Mouse (Mus musculus) kidney, adult 18-20 months (tissue): ENCODE data around the gene Hist1h3b.
"Not testable (repeated sequence)": the region's sequence is repeated elsewhere in the genome, so short reads cannot be mapped to it uniquely, and the experiment has no call there.

ENCODE experiments used
- DNase-seq: peaks from one replicate; pipeline ENCODE4 v3.0.0; 2021

Hist1h3b gene

DNA sequence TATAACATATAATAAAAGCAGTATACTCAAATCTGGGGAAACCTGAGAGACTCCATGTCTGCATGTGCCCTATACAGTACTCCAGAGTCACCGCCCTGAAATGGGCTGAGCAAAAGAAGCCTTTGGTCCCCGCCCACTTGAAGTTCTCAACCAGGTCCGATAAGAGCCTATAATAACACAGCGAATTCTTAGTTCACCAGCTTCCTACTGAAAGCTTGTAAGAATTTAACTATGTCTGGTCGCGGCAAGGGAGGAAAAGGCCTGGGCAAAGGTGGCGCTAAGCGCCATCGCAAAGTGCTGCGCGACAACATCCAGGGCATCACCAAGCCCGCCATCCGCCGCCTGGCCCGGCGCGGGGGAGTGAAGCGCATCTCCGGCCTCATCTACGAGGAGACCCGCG is 4.7 kb downstream of the Hist1h3b start, which contains the start of gene Hist1h4b:
TSS of gene Hist1h4b (plus strand) at position 224 of the 400 bp plus-strand sequence.
- peak; percentile 83 for DNase-seq

DNA sequence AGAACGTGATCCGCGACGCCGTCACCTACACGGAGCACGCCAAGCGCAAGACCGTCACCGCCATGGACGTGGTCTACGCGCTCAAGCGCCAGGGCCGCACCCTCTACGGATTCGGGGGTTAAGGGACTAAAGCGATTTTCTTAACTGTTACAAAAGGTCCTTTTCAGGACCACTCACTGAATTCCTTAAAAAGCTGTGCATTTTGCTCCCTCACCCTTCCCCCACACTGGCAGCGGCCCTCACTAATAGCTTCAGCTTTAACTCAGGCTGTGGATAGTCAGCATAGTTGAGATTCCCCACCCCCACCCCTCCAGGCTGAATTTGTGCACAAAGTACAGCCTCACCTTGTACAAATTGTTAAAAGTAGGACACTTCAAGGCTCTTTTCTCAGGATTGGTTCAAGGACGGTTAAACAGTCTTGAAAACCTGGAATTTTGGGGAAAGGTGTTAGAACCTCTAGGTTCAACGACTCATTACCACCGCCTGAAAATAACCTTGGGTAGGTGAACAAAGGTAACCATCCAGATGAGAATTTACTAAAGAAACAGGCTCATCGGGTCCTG is 5.2 kb downstream of the Hist1h3b start:
- DNase-seq = no peak

DNA sequence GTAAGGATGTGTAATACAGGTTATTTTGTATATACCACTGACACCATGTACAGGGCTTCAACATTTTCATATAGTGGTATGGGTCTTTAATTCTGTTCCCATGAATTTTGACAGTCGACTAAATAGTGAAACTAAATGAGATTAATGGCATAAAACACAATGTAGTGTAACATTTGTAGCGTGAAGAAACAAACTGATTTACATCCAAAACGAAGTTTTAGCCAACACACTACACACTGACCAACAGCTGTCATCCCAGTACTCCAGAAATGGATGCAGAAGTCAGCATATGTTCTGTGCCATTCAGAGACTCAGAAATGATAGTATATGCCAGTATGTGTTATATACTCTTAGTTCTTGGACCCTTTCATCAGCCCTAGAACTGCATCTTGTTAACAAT is 5.9 kb downstream of the Hist1h3b start:
- DNase-seq = no peak

DNA sequence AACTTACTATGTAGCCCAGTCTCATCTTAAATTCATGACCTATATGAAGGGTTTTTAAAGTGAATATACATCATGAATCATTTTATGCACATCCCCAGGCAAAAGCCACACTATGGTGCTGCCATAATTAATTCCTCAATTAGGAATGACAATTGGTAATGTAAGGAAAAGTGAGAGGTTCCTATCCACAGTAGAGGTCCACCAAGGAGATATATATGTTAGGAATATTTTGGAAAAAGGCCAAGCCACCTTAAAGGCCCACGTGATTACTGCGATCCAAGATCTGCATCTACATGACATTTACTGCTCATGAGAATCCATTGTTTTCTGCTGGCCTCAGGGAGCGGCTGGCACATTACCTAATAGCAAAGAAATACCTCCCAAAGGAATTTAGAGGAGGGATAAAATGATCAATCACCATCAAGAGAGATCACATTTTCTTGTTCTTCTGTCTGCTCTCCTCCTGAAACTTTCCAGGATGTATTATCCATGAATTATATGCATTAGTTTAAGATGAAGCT is 7.2 kb downstream of the Hist1h3b start:
- no peak for DNase-seq

DNA sequence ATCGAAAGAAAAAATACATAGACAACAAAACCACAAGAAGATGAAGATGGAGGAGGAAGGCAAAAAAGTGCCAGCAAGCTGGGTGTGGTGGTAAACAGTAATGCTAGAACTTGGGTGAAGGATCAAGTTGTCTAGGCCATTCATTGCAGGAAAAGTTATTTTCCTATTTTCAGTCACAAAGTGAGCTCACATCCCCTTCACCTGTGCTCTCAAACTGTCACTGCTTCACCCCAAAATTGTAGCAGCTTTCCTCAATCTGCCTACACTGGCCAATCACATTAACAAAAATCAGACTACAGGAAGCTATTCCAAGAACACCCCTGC is 7.8 kb downstream of the Hist1h3b start:
- no peak for DNase-seq

DNA sequence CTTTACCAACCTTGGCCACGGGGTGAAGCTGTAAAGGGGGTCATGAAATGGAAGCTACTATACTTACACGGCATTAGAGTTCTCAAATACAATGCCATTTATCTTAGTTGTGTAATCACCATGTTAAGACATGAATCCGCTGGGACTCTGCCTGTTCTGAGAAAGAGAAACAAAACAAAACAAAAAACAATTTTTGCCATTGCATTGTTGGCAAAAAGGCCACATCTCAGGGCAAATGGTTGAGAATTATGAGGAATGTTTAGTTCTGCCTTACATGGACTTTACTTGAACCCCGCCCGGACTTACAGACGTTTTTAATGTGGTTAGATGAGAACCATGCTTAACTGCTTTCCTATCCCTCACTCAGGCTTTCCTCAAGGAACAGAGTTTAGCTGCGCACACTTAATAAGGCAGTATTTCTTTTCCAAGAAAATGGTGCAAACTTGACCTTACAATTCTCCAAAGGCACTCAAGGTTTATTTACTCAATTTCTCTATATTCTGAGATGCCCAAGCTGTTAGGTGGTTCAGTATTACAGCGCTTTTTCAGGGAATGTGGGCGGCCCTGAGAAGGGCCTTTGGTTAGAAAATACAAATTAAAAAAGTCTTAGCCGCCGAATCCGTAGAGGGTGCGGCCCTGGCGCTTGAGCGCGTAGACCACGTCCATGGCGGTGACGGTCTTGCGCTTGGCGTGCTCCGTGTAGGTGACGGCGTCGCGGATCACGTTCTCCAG is 8.3 kb downstream of the Hist1h3b start:
- no peak for DNase-seq

DNA sequence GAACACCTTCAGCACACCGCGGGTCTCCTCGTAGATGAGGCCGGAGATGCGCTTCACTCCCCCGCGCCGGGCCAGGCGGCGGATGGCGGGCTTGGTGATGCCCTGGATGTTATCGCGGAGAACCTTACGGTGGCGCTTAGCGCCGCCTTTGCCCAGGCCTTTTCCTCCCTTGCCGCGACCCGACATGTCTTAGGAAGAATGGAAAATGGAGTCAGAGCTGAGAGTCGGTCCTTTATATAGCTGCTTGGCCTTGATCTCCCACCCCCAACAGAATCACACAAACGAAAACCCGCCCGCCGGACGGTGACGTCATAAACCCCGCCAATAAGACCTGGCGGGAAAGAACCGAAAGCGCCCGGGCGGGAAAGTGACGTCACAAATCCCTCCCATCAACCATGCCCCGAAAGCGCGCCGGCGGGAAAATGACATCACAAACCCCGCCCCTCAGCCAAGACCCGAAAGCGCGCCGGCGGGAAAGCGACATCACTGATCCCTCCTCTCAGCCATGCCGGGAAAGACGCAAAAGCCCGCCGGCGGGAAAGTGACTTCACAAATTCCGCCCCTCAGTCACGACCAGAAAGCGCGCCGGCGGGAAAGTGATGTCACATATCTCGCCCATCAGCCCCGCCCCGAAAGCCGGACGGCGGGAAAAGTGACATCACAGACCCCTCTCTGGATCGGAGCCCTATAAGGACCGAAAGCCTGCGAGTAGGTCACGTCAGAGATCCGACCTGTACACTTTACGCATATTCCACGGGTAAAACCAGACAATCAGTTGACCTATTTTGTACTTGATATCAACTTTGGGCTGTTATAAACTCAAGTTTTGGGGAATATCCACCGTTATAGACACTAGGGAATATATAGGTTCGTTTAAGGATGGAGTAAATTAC is 9.2 kb downstream of the Hist1h3b start, which contains the start of gene Hist1h4a:
TSS of gene Hist1h4a (minus strand) at position 259 of the 893 bp plus-strand sequence.
- DNase-seq = peak; percentile 94

DNA sequence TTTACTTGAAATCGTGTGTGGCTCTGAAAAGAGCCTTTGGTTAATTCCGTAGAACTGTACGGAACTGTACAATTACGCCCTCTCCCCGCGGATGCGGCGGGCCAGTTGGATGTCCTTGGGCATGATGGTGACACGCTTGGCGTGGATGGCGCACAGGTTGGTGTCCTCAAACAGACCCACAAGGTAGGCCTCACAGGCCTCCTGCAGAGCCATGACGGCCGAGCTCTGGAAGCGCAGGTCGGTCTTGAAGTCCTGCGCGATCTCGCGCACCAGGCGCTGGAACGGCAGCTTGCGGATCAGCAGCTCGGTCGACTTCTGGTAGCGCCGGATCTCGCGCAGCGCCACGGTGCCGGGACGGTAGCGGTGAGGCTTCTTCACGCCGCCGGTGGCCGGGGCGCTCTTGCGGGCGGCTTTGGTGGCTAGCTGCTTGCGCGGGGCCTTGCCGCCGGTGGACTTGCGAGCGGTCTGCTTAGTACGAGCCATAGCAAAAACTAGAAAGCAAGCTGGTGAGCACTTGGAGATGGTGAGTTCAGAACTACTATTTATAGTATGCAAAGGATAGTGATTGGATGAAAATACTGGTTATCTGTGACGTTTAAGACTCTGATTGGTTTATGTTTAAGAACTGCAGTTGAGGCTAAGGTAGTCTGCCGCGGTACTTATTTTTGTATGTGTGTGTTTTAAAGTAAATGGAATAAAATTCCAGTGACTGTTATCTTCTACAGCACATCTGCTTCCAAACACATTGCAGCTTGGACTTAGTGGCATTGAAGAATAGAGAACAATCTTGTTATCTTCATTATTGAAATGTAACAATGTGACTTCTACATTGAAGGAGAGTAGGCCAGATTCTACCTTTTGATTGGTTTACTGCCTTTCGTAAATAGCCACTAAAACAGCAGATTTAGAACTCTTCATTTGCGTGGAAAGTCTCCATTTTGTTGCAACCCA is 10.1 kb downstream of the Hist1h3b start, which contains the start of gene Hist1h3a:
TSS of gene Hist1h3a (minus strand) at position 516 of the 951 bp plus-strand sequence.
- DNase-seq = peak; percentile 51

DNA sequence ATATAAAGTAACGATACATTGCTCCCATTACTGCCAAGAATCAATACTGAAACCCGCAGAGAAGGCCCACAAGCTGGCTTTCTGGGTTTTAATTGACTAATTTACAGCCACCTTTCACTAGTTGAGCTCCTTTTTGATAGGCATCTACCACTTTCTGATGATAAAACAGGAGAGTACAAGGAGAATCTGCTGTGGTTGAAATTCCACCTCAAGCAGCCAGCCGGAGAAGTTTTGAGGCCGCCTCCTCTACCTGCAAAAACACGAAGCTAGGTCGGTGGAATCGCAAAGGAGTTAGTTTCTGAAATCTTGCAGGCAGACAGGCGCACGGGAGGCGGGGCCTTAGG is 11.1 kb downstream of the Hist1h3b start:
- no peak for DNase-seq

DNA sequence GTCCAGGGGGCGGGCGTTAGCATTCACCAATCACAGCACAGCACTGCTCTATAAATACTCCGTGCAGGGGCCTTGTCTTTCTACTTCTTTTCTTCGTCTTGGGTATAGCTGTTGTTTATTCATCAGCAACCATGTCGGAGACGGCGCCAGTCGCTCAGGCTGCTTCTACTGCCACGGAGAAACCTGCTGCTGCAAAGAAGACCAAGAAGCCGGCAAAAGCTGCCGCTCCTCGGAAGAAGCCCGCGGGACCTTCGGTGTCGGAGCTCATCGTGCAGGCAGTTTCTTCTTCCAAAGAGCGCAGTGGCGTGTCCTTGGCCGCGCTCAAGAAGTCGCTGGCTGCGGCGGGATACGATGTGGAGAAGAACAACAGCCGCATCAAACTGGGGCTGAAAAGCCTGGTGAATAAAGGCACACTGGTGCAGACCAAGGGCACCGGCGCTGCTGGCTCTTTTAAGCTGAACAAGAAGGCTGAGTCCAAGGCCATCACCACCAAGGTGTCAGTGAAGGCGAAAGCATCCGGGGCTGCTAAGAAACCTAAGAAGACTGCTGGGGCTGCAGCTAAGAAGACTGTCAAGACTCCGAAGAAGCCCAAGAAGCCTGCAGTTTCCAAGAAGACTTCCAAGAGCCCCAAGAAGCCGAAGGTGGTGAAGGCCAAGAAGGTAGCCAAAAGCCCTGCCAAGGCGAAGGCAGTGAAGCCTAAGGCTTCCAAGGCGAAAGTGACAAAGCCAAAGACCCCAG is 11.7 kb downstream of the Hist1h3b start, which contains the start of gene Hist1h1a:
TSS of gene Hist1h1a (plus strand) at position 81 of the 738 bp plus-strand sequence.
- peak; percentile 80 for DNase-seq

DNA sequence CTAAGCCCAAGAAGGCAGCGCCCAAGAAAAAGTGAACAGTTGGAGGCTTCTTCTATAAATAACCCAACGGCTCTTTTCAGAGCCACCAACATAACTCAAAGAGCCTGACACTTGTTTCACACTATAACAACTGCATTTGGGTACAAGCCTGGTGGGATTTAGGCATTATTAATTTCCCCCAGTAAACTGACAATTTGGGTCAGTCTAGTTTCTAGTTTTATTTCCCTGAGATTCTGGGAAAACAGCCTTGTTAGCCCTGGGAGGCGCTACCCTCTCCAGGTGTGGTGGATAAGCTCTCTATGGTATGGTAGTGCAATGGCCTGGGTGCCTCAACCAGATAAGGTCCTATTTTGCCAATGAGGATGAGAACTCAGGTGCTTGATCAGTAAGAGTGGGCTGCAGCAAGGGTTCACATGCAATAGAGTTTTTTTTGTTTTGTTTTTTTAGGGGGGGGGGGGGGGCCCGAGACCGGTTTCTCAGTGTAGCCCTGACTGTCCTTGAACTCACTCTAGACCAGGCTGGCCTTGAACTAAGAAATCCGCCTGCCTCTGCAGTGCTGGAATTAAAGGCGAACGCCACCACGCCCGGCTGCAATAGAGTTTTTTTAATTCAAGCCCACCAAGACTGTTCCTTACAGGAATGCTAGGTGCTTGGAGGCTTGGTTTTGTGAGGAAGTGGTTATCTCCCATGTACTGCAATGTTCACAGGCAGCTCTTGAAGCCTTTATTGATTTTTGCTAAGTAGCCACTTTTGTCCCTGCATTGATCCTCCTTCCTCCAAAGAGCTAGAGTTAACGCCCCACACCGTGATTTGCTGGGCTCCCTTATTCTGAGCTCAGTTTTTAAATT is 12.5 kb downstream of the Hist1h3b start:
- DNase-seq = no peak

DNA sequence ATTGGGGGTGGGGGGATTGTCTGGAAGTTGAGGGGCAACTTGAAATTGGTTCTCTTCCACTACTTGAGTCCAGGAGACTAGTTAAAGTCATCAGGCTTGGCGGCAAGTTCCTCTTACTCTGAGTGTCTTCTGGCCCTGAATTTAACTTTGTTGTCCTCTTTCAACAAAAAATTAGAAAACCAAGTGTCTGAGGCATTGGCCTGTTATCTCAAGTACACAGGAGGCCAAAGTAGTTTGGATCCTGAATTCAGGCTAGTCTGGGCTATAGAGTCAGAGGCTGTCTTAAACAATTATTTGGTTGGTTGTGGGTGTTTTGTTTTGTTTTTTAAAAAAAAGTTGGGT is 13.1 kb downstream of the Hist1h3b start:
- no peak for DNase-seq

DNA sequence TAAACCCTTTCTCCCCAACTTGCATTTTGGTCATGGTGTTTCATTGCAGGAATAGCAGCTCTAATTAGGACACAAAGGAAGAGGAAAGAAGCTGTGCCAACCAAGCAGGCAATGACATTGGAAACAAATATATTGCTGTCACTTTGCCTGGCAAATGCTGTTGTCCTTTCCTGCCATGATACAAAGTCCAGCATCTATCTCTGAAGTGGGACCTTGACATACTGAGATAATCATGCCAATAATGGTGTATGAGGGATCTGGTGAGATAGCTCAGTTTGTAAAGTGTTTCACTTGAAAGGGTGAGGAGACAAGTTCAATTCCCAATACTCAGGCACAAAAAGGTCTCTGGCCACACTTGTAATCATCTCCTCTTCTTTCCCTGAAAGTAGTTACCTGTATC is 14.7 kb downstream of the Hist1h3b start:
- DNase-seq = no peak

DNA sequence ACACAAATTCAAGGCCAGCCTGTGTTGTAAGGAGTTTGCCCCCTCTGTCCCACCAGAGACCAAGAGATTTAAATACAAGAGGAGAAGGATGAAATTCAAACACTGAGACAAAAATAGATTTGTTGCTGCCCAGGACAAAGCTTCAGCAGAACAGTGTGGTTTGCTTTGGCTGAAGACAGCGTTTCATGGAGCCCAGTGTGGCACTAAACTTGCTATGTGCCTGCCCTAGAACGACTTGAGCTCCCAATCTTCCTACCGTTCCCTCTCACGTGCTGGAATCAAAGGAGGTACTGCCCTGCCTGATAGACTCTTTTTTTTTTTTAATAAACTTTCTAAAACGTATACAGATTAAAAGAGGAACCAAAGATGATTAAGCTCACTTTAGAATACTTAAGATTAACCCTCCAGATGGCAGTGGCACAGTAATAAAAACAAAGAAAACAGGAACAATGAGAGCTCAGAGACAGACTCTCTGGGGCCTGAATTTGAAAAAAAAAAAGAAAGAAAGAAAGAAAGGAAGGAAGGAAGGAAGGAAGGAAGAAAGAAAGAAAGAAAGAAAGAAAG is 16.8 kb downstream of the Hist1h3b start:
- no peak for DNase-seq

DNA sequence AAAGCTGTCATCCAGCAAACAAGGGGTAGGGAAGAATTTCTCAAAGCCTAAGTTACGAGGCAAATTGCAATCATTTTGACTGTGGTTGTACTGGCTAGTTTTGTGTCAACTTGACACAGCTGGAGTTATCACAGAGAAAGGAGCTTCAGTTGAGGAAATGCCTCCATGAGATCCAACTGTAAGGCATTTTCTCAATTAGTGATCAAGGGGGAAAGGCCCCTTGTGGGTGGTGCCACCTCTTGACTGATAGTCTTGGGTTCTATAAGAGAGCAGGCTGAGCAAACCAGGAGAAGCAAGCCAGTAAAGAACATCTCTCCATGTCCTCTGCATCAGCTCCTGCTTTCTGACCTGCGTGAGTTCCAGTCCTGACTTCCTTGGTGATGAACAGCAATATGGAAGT is 17.5 kb downstream of the Hist1h3b start, which contains the start of gene Trim38:
TSS of gene Trim38 (plus strand) at position 301 of the 400 bp plus-strand sequence.
- not testable (repeated sequence) for DNase-seq

DNA sequence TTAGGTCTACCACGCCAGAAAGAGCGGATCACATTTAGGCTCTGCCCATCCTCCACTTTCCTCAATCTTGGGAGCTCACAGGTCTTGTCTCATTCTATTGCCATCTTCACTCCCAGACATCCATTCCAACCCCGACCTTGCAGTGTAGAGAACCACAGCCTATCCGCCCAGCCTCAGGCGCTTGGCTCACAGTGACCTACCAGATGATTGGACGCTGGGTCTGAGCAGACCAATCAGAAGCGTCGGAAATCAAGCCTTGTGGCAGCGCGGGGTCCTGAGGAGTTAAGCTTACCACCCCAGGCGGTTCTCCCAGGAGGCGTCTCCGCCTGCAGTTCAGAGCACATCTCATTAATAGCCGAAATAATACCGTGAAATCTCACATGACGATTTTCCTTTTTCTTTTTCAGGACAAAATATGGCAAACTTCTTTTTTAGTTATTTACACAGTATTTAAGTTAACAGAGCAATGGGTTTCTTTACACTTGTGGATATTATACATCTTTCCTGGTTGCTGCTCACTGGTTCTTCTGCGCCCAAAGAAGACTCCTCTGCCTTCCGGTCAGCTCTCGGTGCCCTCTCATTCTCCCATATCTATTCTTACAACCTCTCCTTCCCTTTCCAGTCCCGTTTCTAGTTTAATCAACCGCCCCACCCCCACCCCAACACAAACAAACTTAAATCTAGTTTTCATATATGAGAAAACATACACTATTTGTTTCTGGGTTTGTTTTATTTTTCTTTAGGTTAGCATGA is 20.7 kb downstream of the Hist1h3b start:
- DNase-seq = no peak

DNA sequence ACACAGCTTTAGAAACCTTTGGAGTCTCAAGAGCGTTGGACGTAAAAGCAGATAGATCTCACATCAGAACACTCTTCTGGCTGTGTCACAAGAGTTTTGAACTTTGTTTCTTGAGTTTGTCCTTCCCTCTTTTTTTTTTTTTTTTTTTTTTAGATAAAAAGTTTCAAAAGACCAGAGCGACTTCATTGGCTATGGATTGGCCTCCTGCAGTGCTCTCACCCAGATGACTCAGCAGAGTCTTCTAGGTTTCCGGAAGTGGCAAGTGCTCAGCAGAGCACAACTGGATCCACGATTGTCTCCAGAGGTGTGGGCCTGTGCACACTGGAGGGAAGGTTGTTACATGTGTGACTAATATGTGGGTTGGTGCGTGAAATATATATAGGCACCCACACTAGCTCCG is 26.3 kb downstream of the Hist1h3b start:
- no peak for DNase-seq

DNA sequence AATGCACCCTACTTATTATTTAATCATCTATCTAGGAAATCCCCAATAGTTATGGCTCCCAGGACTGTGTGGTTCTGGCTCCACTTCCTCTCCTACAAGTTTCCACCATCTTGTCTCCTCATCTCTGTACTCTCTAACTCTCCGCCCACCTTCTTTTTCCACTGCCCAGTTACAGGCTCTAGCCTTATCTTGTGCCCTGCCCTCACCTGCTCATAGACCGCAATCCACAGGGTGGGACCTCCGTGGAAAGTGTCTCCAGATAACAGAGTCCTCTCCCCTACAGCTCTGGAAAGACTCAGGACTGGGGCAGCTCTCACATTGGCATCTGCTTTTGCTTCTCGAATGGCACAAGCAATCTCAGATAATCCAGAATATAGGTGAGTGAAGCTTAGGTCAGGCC is 27.0 kb downstream of the Hist1h3b start:
- DNase-seq = no peak

DNA sequence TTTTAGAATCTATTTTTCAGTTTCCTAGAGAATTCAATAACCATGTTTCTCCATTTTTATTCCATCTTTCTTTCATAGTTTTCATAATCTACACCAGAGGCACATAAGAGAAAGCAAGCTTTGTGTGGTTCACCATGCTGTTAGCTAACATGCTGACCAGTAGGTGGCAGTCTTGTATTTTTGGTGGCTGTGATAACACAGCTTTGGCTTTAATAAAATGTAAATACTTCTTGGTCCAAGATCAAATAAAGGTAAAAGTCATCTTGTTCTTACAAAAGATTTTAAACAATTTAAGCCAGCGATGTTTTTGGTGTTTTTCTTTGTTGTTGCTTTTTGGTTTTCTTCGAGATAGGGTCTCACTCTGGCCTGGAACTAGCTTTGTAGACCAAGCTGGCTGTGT is 40.5 kb downstream of the Hist1h3b start:
- peak; percentile 13 for DNase-seq
